Comparison of ENCODE assay signal across 9 mouse cellular contexts in the genomic region with DNA sequence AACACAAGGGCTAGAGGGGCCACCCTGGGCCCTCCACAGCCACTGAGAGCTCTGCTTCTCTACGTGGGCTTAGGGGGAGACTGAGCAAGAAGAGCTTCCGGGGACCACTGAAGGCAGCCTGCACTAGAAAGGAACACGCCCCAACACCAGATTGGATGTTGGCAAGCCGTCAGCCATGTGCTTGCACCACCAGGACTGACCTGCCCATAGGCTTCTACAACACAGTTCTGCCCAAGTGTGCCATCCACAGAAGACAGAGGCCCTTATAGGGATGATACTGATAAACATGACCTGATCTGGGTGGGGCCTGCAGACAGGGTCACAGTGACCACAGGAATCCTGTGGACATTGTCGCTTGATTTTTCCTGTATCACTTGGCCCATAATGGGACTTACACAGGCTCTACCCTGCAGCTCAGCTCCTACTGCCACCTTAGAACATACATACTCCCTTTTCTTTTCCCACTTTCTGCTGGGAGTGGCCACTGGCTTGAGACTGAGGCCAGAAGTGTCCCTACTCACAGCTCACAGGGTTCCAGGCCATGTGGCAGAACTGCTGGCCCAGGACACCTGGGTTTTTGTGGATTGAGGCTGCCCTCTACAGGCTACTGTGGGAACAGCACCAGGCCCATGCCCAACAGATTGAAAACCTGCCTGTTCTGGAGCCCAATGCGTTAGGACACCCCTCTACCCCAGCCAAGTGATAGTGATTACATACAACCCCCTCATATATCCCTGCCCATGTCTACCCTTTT. TPM values are rescaled to one million over a fixed set of nuclear protein-coding genes. Genes with fewer than 3 reads are reported as not detected.
DNase-seq lines count a peak whose midpoint lies in the region; ATAC-seq and TF ChIP-seq lines count a peak whose summit lies in the region.
"Had no signal": no experiment of that assay in that cellular context is flagged by ENCODE, and none has a peak within 500 bp of the region (broad histone marks: within the 10 kb centered on the region; RNA-seq: fewer than 3 reads in every experiment).

No protein-coding gene starts in this region.

- no peak overlapping the region for H3K4me2 ChIP-seq in forebrain, embryonic 14.5 days (ENCODE audit: low read length)
- no peak overlapping the region for H3K4me2 ChIP-seq in lung, embryonic 16.5 days (ENCODE audit: low read depth, low read length)
- H3K4me2 ChIP-seq: hindbrain, embryonic 15.5 days had no signal

- DNase-seq in G1E (ENCODE audit: low spot score): no peak
- DNase-seq in forebrain, embryonic 14.5 days (ENCODE audit: low spot score): peak; percentile 79
- peak; percentile 92 for DNase-seq in heart, postnatal 4 days
- peak; percentile 74 for DNase-seq in layer of hippocampus, adult 9-11 months
- peak; percentile 86 to 89 for DNase-seq in right cerebral cortex, adult 2 months (ENCODE audit: low spot score in 2 of 2)
- DNase-seq in urinary bladder, postnatal 14 days (ENCODE audit: low spot score): peak; percentile 81

- peaks cover 74% of the 10 kb centered on the region for H3K4me1 ChIP-seq in G1E (ENCODE audit: insufficient read depth, low read depth, low read length)
- peaks cover 15% of the 10 kb centered on the region for H3K4me1 ChIP-seq in bone marrow macrophage, adult 2 months (ENCODE audit: control insufficient read depth, insufficient read depth, low read length)
- no peaks in the 10 kb centered on the region for H3K4me1 ChIP-seq in forebrain, embryonic 14.5 days (ENCODE audit: control insufficient read depth, insufficient read depth, low read length)
- H3K4me1 ChIP-seq in lung, embryonic 16.5 days (replicated peaks; ENCODE audit: control insufficient read depth, insufficient read depth, low read length): peaks cover 32% of the 10 kb centered on the region

- no peak overlapping the region for H3K27ac ChIP-seq in bone marrow macrophage, adult 2 months (ENCODE audit: insufficient read depth, low read depth, low read length)
- no peak overlapping the region for H3K27ac ChIP-seq in forebrain, embryonic 14.5 days (ENCODE audit: low read depth, low read length)
- no peak overlapping the region for H3K27ac ChIP-seq in lung, embryonic 16.5 days (ENCODE audit: low read length)
- H3K27ac ChIP-seq: hindbrain, embryonic 15.5 days had no signal

- WGBS in forebrain, embryonic 14.5 days: 68% methylated on average over 6 of the region's 6 CpGs
- 69% methylated on average over 6 of the region's 6 CpGs for WGBS in lung, embryonic 16.5 days

- TF ChIP-seq CTCF in G1E (IDR thresholded peaks at IDR 0.05; ENCODE audit: low read depth, low read length): peak; percentile 96
- peak; percentile 79 for TF ChIP-seq CTCF in bone marrow macrophage, adult 2 months (IDR thresholded peaks at IDR 0.05; ENCODE audit: low read depth, low read length)

- H3K4me3 ChIP-seq in G1E (ENCODE audit: low read depth, low read length): no peak overlapping the region
- no peak overlapping the region for H3K4me3 ChIP-seq in bone marrow macrophage, adult 2 months (ENCODE audit: insufficient read depth, low read length)
- H3K4me3 ChIP-seq in forebrain, embryonic 14.5 days (ENCODE audit: low read depth, low read length): no peak overlapping the region
- no peak overlapping the region for H3K4me3 ChIP-seq in lung, embryonic 16.5 days (ENCODE audit: low read length)
- H3K4me3 ChIP-seq: hindbrain, embryonic 15.5 days had no signal

- ATAC-seq in G1E (ENCODE audit: extremely low read depth, insufficient number of reproducible peaks, low FRiP score, poor library complexity, severe bottlenecking): no peak; the same call in 1 of the 2 replicates
- peak; percentile 22; the same call in 1 of the 2 replicates for ATAC-seq in forebrain, embryonic 14.5 days
- peak; percentile 23 for ATAC-seq in lung, embryonic 16.5 days (ENCODE audit: low read depth)

- TF ChIP-seq POLR2A in bone marrow macrophage, adult 2 months (IDR thresholded peaks at IDR 0.05; ENCODE audit: borderline replicate concordance, low read depth, low read length): no peak

- H3K36me3 ChIP-seq in G1E (replicated peaks): peaks cover 98% of the 10 kb centered on the region
- H3K36me3 ChIP-seq in forebrain, embryonic 14.5 days (ENCODE audit: control insufficient read depth, insufficient read depth, low read length): no peaks in the 10 kb centered on the region
- H3K36me3 ChIP-seq in lung, embryonic 16.5 days (ENCODE audit: control insufficient read depth, insufficient read depth, low read length): no peaks in the 10 kb centered on the region; the same call in 1 of the 2 replicates

- no peak overlapping the region for H3K9ac ChIP-seq in forebrain, embryonic 14.5 days (ENCODE audit: low read length)
- no peak overlapping the region for H3K9ac ChIP-seq in lung, embryonic 16.5 days (ENCODE audit: low read length)
- H3K9ac ChIP-seq: hindbrain, embryonic 15.5 days had no signal

- H3K9me3 ChIP-seq in G1E (replicated peaks): peaks cover 36% of the 10 kb centered on the region
- no peaks in the 10 kb centered on the region for H3K9me3 ChIP-seq in forebrain, embryonic 14.5 days (replicated peaks; ENCODE audit: control insufficient read depth, low read length)
- H3K9me3 ChIP-seq in lung, embryonic 16.5 days (ENCODE audit: control insufficient read depth, low read length): no peaks in the 10 kb centered on the region
- H3K9me3 ChIP-seq: hindbrain, embryonic 15.5 days had no signal

- H3K27me3 ChIP-seq in G1E (ENCODE audit: insufficient read depth, low read length): peaks cover 18% of the 10 kb centered on the region; the same call in 1 of the 2 replicates
- peaks cover 38% of the 10 kb centered on the region for H3K27me3 ChIP-seq in forebrain, embryonic 14.5 days (replicated peaks; ENCODE audit: control insufficient read depth, insufficient read depth, low read length)
- H3K27me3 ChIP-seq in lung, embryonic 16.5 days (ENCODE audit: control insufficient read depth, insufficient read depth, low read depth, low read length): peaks cover 24% of the 10 kb centered on the region

RNA-seq across cellular contexts. Expression of gene Trhr2, which starts 27.6 kb away (rescaled TPM):
- total RNA-seq in G1E (2014; fragmentation: Nextera tagmentation): not detected in 2 replicates
- not detected in 2 replicates for total RNA-seq in G1E (2017)
- polyA plus RNA-seq in G1E (2012): not detected in 2 replicates
- polyA plus RNA-seq in bone marrow macrophage, adult 2 months (2012; ENCODE audit: insufficient read depth, insufficient read length, missing spikeins): not detected in 2 replicates
- not detected in 2 replicates for polyA plus RNA-seq in forebrain, embryonic 14.5 days (2014; fragmentation: Nextera tagmentation; extraction: Ambion mirVana)
- not detected for total RNA-seq in heart, postnatal 4 days (2021)
- not detected in 2 replicates for polyA plus RNA-seq in lung, embryonic 16.5 days (2015; fragmentation: Nextera tagmentation; extraction: Ambion mirVana)

RNA-seq across cellular contexts. Expression of gene Zc3h18, which starts 43.5 kb away (rescaled TPM):
- total RNA-seq in G1E (2014; fragmentation: Nextera tagmentation): 40.3 and 45.8 TPM in 2 replicates
- 52.7 and 58.4 TPM in 2 replicates for total RNA-seq in G1E (2017)
- 134 and 143 TPM in 2 replicates for polyA plus RNA-seq in G1E (2012)
- 35.2 and 35.3 TPM in 2 replicates for polyA plus RNA-seq in bone marrow macrophage, adult 2 months (2012; ENCODE audit: insufficient read depth, insufficient read length, missing spikeins)
- 24.8 and 26.9 TPM in 2 replicates for polyA plus RNA-seq in forebrain, embryonic 14.5 days (2014; fragmentation: Nextera tagmentation; extraction: Ambion mirVana)
- total RNA-seq in heart, postnatal 4 days (2021): 10 to 100 TPM; 28.4 to 31.1 TPM
- polyA plus RNA-seq in lung, embryonic 16.5 days (2015; fragmentation: Nextera tagmentation; extraction: Ambion mirVana): 37.3 and 41.3 TPM in 2 replicates

RNA-seq across cellular contexts. Expression of gene Zfpm1, which starts 51.0 kb away (rescaled TPM):
- 254 and 292 TPM in 2 replicates for total RNA-seq in G1E (2014; fragmentation: Nextera tagmentation)
- 53.1 and 54.4 TPM in 2 replicates for total RNA-seq in G1E (2017)
- 1,150 and 1,251 TPM in 2 replicates for polyA plus RNA-seq in G1E (2012)
- polyA plus RNA-seq in bone marrow macrophage, adult 2 months (2012; ENCODE audit: insufficient read depth, insufficient read length, missing spikeins): 5.8 and 7.3 TPM in 2 replicates
- polyA plus RNA-seq in forebrain, embryonic 14.5 days (2014; fragmentation: Nextera tagmentation; extraction: Ambion mirVana): 0.41 and 0.47 TPM in 2 replicates
- total RNA-seq in heart, postnatal 4 days (2021): 10 to 100 TPM; 45.7 to 47.0 TPM
- polyA plus RNA-seq in lung, embryonic 16.5 days (2015; fragmentation: Nextera tagmentation; extraction: Ambion mirVana): 0.82 and 1.2 TPM in 2 replicates

Comparison
In these comparisons a context has a peak if more than half of its experiments do, and no peak if none do; other contexts are left out.
1. RNA of gene Zfpm1, which starts 51.0 kb away (polyA plus RNA-seq): 1,150 to 1,251 TPM in G1E; 5.8 to 7.3 TPM in bone marrow macrophage, adult 2 months, 0.82 to 1.2 TPM in lung, embryonic 16.5 days and 0.41 to 0.47 TPM in forebrain, embryonic 14.5 days; every median in the first group is over 100 times any median in the second.